Mouse (Mus musculus) colon, adult 2 months (tissue): ENCODE results near the gene Gpc1. TPM values are rescaled to one million over a fixed set of nuclear protein-coding genes. Genes with fewer than 3 reads are reported as not detected.

ENCODE experiments used
- polyA plus RNA-seq: library from polyadenylated mRNA; depleted of rRNA; stranded (reverse); fragments of >200 nt; gene quantifications from 2 replicates; pipeline ENCODE4 v1.2.3, GENCODE M21; 2012; rRNA removed

Gpc1 gene
- polyA plus RNA-seq, result 23.0 and 29.9 TPM in 2 replicates

DNA sequence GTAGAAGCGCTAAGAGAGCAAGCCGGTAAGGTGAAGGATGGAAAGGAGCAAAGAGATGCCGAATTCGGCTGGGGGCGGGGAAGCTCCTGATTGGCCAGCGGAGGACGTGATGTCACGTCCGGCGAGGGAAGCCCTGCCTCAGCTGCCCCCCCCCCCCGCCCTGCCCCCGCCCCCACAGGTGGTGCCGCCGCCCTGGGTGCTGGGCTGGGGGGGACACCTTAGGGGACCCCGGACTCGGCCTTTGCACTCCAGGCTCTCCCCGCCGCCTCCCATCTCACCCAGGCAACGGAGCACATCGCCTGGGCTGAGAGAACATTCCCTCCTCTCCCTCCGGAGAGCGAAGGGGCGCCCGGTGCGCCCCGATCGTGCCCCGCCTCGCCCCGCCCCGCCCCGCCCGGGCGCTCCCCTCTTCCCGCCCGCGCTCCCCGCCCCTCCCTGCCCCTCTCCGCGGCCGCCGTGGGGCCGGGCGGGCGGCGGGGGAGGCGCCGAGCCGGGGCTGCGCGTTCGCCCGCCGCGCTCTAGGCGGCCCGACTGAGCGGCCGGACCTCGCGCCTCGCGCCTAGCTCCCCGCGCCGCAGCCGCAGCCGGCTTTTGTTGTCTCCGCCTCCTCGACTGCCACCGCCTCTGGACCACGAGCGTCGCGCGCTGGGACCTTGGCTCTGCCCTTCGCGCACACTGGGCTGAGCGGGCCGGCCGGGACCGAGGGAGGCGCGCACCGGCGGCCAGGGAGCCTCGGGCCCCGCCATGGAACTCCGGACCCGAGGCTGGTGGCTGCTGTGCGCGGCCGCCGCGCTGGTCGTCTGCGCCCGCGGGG lies at the start of gene Gpc1:
Gene Gpc1, plus strand, starts transcription at position 458 of the 814 bp plus-strand sequence.

GRCm38 (mm10) chr1:92902786-92903185 lies 71.3 kb downstream of the Gpc1 start, which contains the start of gene Ankmy1:
Gene Ankmy1 (minus strand): TSS chr1:92902906.

DNA sequence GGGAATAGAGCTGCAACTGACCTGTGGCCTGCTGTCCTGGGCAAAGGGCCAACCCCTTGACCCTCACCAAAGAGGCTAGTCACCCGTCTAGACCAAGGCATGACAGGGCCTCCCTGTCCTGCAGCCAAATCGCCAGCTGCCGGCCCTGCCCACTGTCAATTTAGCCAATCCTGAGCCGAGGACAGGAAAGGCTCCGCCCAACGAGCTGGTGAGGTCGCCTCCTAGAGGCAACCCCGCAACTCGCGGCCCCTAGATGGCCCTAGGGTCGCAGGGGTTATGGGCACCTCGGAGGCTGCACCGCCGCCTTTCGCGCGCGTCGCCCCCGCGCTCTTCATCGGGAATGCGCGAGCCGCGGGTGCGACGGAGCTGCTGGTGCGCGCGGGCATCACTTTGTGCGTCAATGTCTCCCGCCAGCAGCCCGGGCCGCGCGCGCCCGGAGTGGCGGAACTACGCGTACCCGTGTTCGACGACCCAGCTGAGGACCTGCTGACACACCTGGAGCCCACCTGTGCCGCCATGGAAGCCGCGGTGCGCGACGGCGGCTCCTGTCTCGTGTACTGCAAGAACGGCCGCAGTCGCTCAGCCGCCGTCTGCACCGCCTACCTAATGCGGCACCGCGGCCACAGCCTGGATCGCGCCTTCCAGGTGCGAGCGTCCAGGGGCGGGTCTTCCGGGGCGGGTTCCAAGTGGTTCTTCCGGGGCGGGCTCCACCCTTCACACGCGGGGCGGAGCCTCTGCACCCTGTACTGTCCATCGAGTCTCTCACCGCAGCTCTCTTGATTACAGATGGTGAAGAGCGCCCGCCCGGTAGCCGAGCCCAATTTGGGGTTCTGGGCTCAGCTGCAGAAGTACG lies 75.6 kb downstream of the Gpc1 start, which contains the start of gene Dusp28:
Gene Dusp28, plus strand, starts transcription at position 203 of the 853 bp plus-strand sequence.

Other genes starting within 250 kb of the Gpc1 start
- not detected in 2 replicates for gene Olfr1412, start 245.9 kb upstream of the Gpc1 start, polyA plus RNA-seq
- not detected in 2 replicates for gene Olfr1411, start 237.2 kb upstream of the Gpc1 start, polyA plus RNA-seq
- not detected in 2 replicates for gene Olfr1410, start 225.9 kb upstream of the Gpc1 start, polyA plus RNA-seq
- gene Olfr12, start 213.9 kb upstream of the Gpc1 start, polyA plus RNA-seq, result not detected in 2 replicates
- 60.3 and 85.8 TPM in 2 replicates for gene Cops9, start 189.7 kb upstream of the Gpc1 start, polyA plus RNA-seq
- 0.30 TPM in 1 of 2 replicates, not detected in the other for gene Otos, start 182.8 kb upstream of the Gpc1 start, polyA plus RNA-seq
- gene Ankmy1, start 71.3 kb downstream of the Gpc1 start, polyA plus RNA-seq, result 0.03 and 0.07 TPM in 2 replicates
- 33.7 and 37.0 TPM in 2 replicates for gene Dusp28, start 75.3 kb downstream of the Gpc1 start, polyA plus RNA-seq
- 269 and 305 TPM in 2 replicates for gene Rnpepl1, start 79.1 kb downstream of the Gpc1 start, polyA plus RNA-seq
- gene Capn10, start 102.7 kb downstream of the Gpc1 start, polyA plus RNA-seq, result 30.4 and 35.9 TPM in 2 replicates
- gene Gpr35, start 119.2 kb downstream of the Gpc1 start, polyA plus RNA-seq, result 44.9 and 48.2 TPM in 2 replicates
- gene Aqp12, start 174.7 kb downstream of the Gpc1 start, polyA plus RNA-seq, result 1.1 and 13.3 TPM in 2 replicates